31 mouse cellular contexts compared by ENCODE assay signal in the genomic region with DNA sequence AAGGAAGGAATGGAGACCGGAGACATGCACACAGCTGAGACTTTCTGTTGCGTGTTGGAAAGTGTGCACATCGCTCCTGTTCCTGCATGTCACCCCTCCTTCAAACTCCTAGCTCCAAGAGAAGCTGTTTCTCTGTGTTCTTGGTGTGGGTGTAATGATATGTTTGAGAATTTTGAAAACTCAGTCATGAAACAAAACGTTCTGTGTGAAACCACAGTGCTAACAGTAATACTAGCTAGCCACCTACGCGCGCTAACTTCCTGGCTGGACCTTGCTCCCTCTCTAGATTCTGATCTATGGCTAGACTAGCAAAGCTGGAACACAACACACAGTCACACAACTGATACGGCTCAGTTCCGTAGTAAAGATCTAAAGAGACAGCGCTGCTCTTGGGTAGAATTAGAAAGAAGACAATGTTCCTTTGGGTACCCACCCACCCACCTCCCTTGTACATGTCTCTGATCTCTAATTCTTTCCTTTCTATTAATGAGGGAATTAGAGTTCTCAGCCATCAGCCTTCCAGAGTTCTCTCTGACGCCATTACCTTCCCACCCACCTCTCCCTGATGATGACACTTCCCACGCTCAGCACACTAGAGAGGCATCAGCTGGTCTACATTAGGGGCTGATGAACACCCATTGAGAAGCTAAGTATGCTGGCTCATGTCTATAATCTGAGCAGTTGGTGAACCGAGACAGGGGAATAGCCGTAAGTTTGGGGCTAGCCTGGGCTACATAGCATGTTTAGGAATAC. TPM values are rescaled to one million over a fixed set of nuclear protein-coding genes. Genes with fewer than 3 reads are reported as not detected.
A peak's percentile ranks its signal among the peaks of the same experiment; 100 is the strongest.
DNase-seq lines count a peak whose midpoint lies in the region; ATAC-seq and TF ChIP-seq lines count a peak whose summit lies in the region.
"Had no signal": no experiment of that assay in that cellular context is flagged by ENCODE, and none has a peak within 500 bp of the region (broad histone marks: within the 10 kb centered on the region; RNA-seq: fewer than 3 reads in every experiment).

No protein-coding gene starts in this region.

- H3K36me3 ChIP-seq in liver, postnatal 0 days (replicated peaks; ENCODE audit: insufficient read depth, low read length): no peaks in the 10 kb centered on the region
- H3K36me3 ChIP-seq: embryonic facial prominence, embryonic 10.5 days; embryonic facial prominence, embryonic 13.5 days; forebrain, embryonic 12.5 days; forebrain, embryonic 15.5 days; heart, embryonic 12.5 days; heart, embryonic 15.5 days had no signal

- no peak for TF ChIP-seq EP300 in liver, postnatal 0 days (IDR thresholded peaks at IDR 0.05; ENCODE audit: low read depth)

- ATAC-seq in frontal cortex, adult (ENCODE audit: low TSS enrichment): peak; percentile 58
- peak; percentile 89 for ATAC-seq in liver, postnatal 0 days
- ATAC-seq: activated CD4-positive, CD25-positive, alpha-beta regulatory T cell, adult 4 months; forebrain, embryonic 15.5 days; hindbrain, postnatal 0 days had no signal

- H3K27me3 ChIP-seq in liver, postnatal 0 days (ENCODE audit: insufficient read depth, low read length): no peaks in the 10 kb centered on the region
- H3K27me3 ChIP-seq: embryonic facial prominence, embryonic 13.5 days; forebrain, embryonic 15.5 days; heart, embryonic 12.5 days; heart, embryonic 15.5 days had no signal

- 75% methylated on average over 14 of the region's 14 CpGs for WGBS in liver, postnatal 0 days (ENCODE audit: insufficient replicate concordance)
- 59% methylated on average over 14 of the region's 14 CpGs for WGBS in olfactory bulb, adult 2 months

- no peak overlapping the region for H3K4me2 ChIP-seq in liver, postnatal 0 days (ENCODE audit: low read depth, low read length)
- H3K4me2 ChIP-seq: embryonic facial prominence, embryonic 13.5 days; forebrain, embryonic 12.5 days; forebrain, embryonic 15.5 days; heart, embryonic 12.5 days; heart, embryonic 15.5 days; hindbrain, embryonic 14.5 days had no signal

- H3K4me3 ChIP-seq in layer of hippocampus, adult 2 months: no peak overlapping the region
- no peak overlapping the region for H3K4me3 ChIP-seq in liver, postnatal 0 days (ENCODE audit: low read depth, low read length)
- H3K4me3 ChIP-seq in olfactory bulb, adult 2 months (ENCODE audit: insufficient read depth, low read depth, low read length): no peak overlapping the region
- H3K4me3 ChIP-seq: embryonic facial prominence, embryonic 10.5 days; embryonic facial prominence, embryonic 13.5 days; erythroblast, embryonic 14.5 days; forebrain, embryonic 12.5 days; forebrain, embryonic 15.5 days; gastrocnemius, adult 2 months; heart, embryonic 12.5 days; heart, embryonic 15.5 days had no signal

- peak overlapping the region; percentile 78 for H3K27ac ChIP-seq in layer of hippocampus, adult 2 months
- H3K27ac ChIP-seq in liver, postnatal 0 days (ENCODE audit: low read depth): peak overlapping the region; percentile 63
- peak overlapping the region; percentile 25; the same call in 1 of the 2 replicates for H3K27ac ChIP-seq in olfactory bulb, adult 2 months (ENCODE audit: insufficient read depth, low read depth, low read length)
- H3K27ac ChIP-seq: embryonic facial prominence, embryonic 10.5 days; embryonic facial prominence, embryonic 13.5 days; forebrain, embryonic 12.5 days; forebrain, embryonic 15.5 days; gastrocnemius, adult 2 months; heart, embryonic 15.5 days; hindbrain, embryonic 14.5 days; hindbrain, postnatal 0 days had no signal

- no peak for TF ChIP-seq CTCF in layer of hippocampus, adult 2 months (conservative IDR thresholded peaks at IDR 0.05)
- no peak for TF ChIP-seq CTCF in liver, postnatal 0 days (IDR thresholded peaks at IDR 0.05; ENCODE audit: low read depth)
- TF ChIP-seq CTCF in olfactory bulb, adult 2 months (IDR thresholded peaks at IDR 0.05; ENCODE audit: insufficient read depth, low read depth, low read length): no peak

- peaks cover 7% of the 10 kb centered on the region for H3K4me1 ChIP-seq in liver, postnatal 0 days (ENCODE audit: insufficient read depth)
- H3K4me1 ChIP-seq in olfactory bulb, adult 2 months (ENCODE audit: control insufficient read depth, insufficient read depth, low read length): peaks cover 2% of the 10 kb centered on the region; the same call in 1 of the 2 replicates

- no peaks in the 10 kb centered on the region for H3K9me3 ChIP-seq in liver, postnatal 0 days (ENCODE audit: low read length)
- H3K9me3 ChIP-seq: embryonic facial prominence, embryonic 10.5 days; embryonic facial prominence, embryonic 13.5 days; forebrain, embryonic 12.5 days; forebrain, embryonic 15.5 days; heart, embryonic 12.5 days; heart, embryonic 15.5 days had no signal

- no peak overlapping the region for H3K9ac ChIP-seq in liver, postnatal 0 days (replicated peaks)
- H3K9ac ChIP-seq: embryonic facial prominence, embryonic 13.5 days; forebrain, embryonic 12.5 days; forebrain, embryonic 15.5 days; heart, embryonic 12.5 days; heart, embryonic 15.5 days; hindbrain, embryonic 14.5 days had no signal

- DNase-seq in frontal cortex, postnatal 14 days (ENCODE audit: low spot score in 2 of 2): no peak
- peak in 1 of 2 experiments; percentile 34 for DNase-seq in layer of hippocampus, adult 2 months (ENCODE audit: low spot score in 2 of 2)
- DNase-seq in layer of hippocampus, postnatal 36 days: no peak
- no peak for DNase-seq in liver, postnatal 0 days
- DNase-seq in liver: no peak
- no peak for DNase-seq in embryo, embryonic 10 days (ENCODE audit: low spot score)
- DNase-seq: adrenal gland, adult 8-10 months; adrenal gland, postnatal 36 days; cerebellum, adult 11 months; cerebellum, adult 2 months; cerebellum, adult 9-11 months; cerebellum, postnatal 25 days; embryo, embryonic 11 days; gastrocnemius, adult 2 months; gastrocnemius, postnatal 14 days; heart, adult 18-20 months; heart, postnatal 14 days; heart, postnatal 4 days had no signal

- TF ChIP-seq POLR2A in olfactory bulb, adult 2 months (IDR thresholded peaks at IDR 0.05; ENCODE audit: insufficient read depth, low read depth, low read length): no peak

RNA-seq across cellular contexts. Expression of a gene that starts 32.0 kb away (rescaled TPM):
- 10 to 100 TPM; 79.7 to 88.9 TPM for total RNA-seq in layer of hippocampus, adult 2 months (2021)
- 10 to 100 TPM; 77.4 to 83.2 TPM for total RNA-seq in layer of hippocampus, postnatal 36 days (2021)
- polyA plus RNA-seq in liver, postnatal 0 days (2015; fragmentation: Nextera tagmentation; extraction: Ambion mirVana): 1.1 and 1.4 TPM in 2 replicates
- polyA plus RNA-seq in olfactory bulb, adult 2 months (2012; ENCODE audit: insufficient read depth, insufficient read length, low replicate concordance, missing spikeins): not detected in 2 replicates
- total RNA-seq: common myeloid progenitor, adult 5-6 weeks had no signal
- polyA plus RNA-seq: activated CD4-positive, CD25-positive, alpha-beta regulatory T cell, adult 4 months; erythroblast, embryonic 14.5 days had no signal

Comparison
In these comparisons a context has a peak if more than half of its experiments do, and no peak if none do; other contexts are left out.
1. H3K27ac ChIP-seq: peak in every context shown above with its lines; median percentile 78 in layer of hippocampus, adult 2 months; 63 in liver, postnatal 0 days; 25 in olfactory bulb, adult 2 months.